Mouse (Mus musculus): ENCODE measurements around the gene Sec14l3. TPM values are rescaled to one million over a fixed set of nuclear protein-coding genes. Genes with fewer than 3 reads are reported as not detected.
"Not testable (repeated sequence)": the region's sequence is repeated elsewhere in the genome, so short reads cannot be mapped to it uniquely, and the experiment has no call there.

Sec14l3 gene
- polyA plus RNA-seq, 3 experiments from 2014 or later = not detected

DNA sequence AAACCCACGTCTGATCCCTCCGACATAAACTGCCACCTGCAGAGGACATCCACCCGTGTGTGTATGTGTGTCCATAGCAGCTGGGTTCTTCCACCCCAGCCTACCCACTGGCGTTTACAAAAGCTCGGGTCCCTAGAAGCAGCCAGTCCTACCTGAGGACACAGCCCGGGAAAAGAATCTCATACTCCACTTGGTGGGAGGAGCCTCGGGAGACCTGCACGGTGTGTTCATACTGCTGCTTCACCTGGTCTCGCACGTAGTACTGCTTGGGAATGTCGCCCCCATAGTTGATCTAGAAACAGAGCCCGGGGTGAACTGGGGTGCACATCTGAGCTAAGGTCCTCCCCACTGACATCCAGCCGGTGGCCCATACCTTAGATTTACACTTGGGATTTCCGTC lies 38.9 kb downstream of the Sec14l3 start:
- ATAC-seq = no peak

DNA sequence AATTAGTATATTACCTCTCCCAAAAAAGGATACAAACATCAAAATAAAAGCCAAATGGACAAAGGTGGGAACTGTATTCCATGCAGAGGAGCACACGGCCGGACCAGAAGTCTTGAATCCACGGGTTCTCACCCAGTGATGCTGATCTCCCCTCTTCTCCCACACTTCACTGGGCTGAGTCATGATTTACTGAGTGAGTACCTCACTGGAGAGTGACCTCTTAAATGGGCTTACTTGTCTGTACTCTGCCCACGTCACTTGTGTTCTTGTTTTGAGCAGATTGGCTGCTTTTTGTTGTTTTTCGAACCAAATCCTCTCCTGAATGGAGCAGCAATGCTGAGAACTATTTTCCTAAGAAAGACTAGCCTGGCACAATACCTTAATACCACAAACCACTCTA lies 40.3 kb downstream of the Sec14l3 start:
- no peak for ATAC-seq

DNA sequence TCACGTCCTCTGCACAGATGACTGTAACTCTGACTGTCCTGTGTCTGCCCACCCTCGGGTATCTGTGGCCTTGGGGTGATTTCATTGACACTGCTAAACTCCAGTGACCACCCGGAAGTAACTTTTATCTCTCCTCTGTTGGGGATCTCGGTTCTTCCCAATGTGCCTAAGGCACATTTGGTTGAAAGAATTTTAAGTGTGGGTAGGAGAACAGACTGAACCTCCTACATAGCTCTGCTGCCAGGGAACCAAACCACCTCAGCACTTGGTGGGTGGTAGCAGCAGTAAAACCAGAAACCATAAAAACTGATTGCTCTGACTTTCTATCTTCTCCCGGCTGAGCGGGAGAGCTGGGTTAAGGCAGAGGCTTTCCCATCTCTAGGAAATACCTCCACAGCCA lies 40.8 kb downstream of the Sec14l3 start:
- no peak for ATAC-seq

DNA sequence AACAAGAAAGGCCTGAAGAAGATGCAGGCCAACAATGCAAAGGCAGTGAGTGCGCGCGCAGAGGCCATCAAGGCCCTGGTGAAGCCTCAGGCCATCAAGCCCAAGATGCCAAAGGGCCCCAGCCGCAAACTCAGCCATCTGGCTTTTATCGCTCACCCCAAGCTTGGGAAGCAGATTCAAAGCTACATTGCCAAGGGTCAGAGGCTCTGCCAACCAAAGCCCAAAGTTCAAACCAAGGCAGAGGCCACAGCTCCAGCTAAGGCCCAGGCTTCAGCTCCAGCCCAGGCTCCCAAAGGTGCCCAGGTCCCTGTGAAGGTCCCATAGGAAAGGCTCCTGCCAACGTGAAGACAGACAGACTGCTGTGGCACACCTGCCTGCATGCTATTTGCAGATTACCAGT lies 43.3 kb downstream of the Sec14l3 start:
- not testable (repeated sequence) for ATAC-seq

DNA sequence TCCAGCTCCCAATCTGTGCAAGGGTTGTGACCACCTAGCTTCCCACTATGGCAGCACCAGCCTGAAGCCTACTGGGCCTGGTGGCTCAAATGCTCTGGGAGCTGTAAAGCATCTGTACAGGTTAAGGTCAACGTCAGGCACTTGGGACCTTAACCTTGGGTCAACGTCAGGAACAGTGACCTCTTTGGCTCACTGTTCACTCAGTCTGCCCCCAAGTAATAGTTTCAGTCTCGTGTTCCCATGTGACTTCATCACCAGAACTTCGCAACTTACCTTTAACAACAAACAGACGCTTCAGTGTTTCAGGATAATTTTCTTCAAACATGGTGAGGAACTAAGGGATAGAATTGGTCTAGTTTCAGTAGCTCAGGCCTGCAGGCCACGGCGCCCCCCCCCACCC lies 44.0 kb downstream of the Sec14l3 start:
- ATAC-seq = no peak

DNA sequence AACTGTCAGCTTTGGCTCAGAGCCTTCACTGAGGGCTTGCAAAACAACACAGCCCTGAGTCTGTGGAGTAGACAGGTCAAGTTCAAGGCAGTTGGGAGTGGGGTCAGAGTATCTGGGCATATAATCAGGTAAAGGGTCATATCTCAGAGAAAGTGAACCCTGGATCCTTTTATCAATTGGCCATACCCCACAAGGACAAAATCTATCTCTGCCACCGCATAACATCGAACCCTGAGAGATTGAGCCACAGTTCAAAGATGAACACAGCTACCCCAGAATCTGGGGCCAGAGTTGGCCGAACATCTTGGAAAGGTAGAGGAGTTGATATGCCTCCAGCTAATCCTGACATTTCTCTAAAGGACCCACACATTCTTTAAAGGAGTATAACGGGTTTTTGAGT lies 47.4 kb downstream of the Sec14l3 start:
- ATAC-seq = no peak

DNA sequence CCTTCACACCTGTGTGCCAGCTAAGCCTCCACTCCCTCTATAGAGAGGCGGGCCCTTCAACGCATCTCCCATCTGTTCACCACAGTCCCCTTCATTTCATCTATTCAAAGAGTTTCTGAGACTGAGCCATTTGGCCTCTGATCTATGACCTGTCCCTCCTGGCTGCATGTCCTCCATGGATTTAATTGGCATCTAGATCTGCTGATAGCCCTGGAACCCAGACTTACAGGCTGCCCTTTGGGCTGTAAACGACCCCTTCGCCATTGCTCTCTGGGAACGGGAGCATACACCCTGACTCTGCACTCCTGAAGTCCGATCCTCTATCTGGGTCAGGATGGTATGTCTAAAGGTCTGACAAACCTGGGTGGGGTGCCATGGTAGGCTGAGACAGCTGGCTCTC lies 48.2 kb downstream of the Sec14l3 start:
- ATAC-seq = no peak

DNA sequence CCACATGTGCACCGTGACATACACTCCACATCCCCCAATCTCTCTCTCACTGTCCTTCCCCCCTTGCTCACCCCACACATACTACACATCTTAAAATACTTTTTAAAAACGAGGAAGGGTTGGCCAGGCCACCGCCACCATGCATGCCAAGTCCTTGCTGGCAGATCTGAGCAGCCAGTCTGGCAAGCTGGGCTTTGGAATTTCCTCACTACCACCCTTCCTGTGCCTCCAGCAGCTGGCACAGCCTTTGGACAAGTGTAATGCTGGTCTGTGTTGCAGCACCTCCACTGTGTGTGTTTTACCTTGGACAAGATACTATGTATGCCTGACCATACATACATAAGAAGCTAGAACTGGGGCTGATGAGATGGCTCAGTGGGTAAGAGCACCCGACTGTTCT lies 48.9 kb downstream of the Sec14l3 start:
- no peak for ATAC-seq

DNA sequence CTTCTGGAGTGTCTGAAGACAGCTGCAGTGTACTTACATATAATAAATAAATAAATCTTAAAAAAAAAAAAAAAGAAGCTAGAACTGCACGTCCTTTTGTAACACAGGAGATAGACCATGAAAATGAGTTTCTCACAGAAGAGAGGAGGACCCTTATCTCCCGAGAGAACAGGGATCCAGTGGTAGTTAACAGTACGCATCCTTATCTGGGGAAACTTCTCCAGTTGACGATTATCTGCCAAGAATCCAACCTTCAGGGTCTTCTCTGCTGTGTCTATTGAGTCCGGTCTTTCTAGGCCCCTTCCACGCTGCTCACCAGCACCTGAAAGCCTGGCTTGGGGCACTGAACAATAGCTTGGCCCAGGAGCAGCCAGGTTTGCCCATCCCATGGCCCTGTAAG lies 49.3 kb downstream of the Sec14l3 start:
- no peak for ATAC-seq

DNA sequence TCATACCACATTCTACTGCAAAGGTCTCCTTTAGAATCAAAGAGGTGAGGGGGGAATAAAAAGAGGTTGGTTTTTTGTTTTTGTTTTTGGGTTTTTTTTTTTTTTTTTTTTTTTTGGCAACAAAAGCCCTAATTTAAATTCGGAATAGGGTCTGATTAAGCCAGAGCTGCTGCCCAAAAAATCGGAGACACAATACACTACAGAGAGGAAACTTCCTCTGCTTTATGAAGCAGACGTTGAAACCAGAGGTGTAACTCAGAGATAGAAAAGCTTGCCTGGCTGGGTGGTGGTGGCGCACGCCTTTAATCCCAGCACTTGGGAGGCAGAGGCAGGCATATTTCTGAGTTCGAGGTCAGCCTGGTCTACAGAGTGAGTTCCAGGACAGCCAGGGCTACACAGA lies 49.9 kb downstream of the Sec14l3 start:
- not testable (repeated sequence) for ATAC-seq

DNA sequence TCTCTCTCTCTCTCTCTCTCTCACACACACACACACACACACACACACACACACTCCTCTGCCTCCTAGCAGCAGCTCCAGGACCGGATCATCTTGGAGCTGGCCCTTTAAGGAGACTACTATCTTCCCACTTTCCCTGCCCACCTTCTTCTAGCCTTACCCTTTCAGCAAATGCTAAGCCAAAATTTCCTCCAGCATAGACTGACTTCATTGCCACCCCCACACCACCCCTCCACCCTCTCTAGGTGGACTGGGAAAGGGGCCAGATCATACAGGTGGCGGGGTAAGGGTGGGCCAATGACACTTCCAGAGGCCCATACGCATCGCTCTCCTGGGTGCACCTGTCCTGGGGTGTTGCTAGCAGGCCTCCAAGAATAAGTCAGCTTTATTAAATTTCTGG lies 50.8 kb downstream of the Sec14l3 start:
- ATAC-seq = no peak

DNA sequence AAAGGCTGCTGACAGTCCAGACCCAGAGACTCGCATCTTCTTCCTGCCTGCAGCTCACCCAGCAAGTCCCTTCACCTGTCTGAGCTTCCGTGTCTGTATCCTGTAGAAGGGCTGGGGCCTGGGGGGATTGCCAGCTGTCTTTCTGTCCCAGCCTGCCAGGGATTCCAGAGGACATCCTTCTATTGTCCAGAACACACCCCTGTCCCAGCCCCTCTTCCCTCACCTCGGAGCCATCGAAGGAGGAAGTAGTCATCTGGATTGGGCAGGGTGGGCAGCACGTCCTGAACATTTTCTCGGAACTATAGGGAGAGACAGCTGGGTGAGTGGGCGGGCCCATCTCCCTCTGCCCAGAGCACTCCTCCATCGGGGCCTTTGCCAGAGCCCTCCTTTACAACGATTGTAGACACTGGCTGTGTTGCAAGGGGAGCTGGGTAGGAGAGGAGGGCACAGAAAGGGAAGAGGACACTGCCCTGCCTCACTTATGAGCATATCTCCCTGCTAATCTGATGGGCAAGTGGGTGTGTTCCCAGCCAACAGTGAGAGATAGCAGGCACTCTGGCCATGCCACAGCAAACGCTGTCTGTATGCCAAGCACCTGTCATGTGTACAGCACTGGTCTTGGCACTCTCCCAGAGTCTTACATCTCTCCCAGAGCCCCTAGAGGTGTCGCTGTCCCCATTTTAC lies 52.0 kb downstream of the Sec14l3 start:
- no peak for ATAC-seq

DNA sequence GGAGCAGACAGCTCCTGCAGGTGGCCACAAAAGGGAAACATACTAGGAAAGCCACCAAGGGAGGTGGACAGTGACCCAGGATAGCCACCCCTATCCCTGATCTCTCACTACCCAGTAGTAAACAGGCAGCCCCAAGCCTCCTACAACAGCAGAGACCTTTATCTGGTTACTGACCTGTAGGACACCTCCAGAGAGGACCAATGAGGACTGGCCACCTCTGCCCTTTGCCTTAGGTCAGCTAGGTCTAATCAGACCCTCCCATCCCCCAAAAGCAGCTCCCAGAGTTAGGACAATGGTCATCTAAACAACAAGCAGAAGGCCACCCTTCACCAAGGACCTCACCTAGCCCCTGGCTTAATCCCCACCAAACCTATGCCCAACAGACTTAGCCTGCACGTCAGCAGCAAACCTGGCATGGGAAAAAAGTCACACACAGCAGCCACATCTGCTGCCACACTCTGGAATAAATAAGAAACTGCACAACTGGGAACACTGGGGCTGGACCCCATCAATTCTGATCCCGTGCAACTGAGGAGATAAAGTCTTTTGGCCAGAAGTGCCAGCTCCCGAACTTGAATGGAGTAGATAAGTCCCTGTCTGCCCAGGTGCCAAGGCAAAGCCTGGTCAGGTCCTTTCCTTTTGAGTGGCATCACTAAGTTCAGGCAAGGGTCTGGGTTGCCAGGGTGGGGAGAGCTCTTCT lies 52.9 kb downstream of the Sec14l3 start:
- no peak for ATAC-seq

DNA sequence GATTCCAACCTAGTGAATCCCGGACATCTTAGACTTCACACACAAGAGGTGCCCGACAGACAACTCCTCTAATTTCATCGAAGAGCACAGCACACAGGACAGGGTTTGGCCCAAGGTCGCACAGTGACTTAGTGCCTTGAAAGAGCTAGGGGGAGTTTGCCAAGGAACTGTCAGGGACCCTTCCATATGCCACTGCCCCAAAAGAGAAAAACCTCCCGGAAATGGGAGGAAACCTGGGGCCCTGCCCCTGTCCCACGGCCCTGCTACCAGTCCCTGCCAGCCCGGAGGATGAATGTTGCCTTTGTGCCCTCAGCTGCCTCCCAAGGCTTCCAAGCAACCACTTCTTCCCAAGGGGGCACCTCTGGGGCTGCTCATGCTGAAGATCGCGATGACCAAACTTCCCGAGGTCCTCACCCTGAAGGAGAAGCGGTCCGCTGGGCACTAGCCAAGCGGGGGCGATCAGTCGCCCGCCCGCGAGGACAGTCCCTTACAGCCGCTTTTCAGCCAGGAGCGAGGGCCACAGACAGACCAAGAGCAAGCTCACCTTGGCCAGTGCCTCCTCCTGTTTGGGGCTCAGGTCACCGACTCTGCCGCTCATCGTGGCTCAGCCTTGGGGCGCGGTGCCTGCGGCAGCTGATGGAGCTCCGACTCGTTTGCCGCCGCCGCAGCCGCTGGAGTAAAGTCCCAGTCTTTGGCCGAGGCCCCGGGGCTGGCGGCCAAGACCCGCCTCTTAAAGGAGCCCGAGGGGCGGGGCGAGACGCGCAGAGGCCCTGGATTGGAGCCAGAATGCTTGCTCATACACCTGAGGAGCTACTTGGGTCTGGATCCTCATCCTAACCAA lies 53.7 kb downstream of the Sec14l3 start:
- peak; percentile 40 for ATAC-seq

DNA sequence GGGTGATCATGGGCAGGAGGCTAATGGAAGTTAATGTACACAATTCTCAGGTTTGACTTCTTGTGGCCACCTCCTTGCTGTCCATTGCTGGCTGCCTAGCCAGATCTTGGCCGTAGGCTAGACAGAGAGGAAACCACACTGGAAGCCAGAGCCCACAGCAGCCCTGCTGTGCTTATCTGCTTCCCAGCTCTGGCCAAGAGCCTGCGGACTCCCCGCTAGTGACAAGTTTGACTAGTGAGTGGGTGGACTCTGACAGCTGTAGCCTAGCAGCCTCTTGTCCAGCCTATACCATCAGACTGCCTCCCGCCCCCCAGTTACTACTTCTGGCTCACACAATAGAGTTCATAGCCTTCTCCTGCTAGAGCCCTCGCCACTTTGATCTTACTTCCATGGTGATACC lies 55.0 kb downstream of the Sec14l3 start:
- no peak for ATAC-seq

DNA sequence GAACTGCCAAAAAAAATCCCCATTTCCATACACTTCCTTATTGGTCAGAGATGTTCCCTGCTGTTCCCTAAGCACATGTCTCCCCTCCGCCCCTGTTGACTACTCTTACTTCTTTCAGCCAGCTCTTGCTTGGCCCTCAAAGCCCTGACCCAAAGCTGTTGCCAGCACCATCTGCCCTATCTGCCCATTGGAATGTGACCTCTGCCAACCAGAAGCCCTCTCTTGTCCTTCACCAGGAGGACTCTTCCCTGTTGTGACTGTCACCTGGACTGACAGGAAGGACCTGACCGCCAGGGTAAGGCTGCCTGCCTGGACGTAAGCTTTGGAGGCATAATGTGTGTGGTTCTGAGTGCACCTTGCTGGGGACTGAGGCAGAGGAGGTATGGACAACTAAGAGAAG lies 57.0 kb downstream of the Sec14l3 start:
- ATAC-seq = no peak

DNA sequence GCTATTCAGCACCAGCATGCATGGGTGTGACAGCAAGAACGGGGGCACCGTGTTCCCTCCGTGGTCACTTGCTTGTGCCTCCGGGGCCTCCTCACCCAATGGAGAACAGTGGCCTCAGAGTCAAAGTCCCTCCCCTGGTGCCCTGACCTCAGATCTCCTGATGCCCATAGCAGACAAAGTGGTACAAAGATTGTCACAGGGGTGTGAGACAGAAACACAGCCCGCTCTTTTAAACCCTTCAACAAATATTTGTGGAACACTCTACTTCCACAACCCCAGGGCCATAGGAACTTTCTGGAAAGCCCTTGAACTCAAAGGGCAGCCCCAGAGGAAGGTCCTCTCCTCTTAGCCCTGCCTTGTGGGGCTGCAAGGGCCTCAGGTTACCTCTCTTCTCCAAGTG lies 57.6 kb downstream of the Sec14l3 start:
- ATAC-seq = no peak

DNA sequence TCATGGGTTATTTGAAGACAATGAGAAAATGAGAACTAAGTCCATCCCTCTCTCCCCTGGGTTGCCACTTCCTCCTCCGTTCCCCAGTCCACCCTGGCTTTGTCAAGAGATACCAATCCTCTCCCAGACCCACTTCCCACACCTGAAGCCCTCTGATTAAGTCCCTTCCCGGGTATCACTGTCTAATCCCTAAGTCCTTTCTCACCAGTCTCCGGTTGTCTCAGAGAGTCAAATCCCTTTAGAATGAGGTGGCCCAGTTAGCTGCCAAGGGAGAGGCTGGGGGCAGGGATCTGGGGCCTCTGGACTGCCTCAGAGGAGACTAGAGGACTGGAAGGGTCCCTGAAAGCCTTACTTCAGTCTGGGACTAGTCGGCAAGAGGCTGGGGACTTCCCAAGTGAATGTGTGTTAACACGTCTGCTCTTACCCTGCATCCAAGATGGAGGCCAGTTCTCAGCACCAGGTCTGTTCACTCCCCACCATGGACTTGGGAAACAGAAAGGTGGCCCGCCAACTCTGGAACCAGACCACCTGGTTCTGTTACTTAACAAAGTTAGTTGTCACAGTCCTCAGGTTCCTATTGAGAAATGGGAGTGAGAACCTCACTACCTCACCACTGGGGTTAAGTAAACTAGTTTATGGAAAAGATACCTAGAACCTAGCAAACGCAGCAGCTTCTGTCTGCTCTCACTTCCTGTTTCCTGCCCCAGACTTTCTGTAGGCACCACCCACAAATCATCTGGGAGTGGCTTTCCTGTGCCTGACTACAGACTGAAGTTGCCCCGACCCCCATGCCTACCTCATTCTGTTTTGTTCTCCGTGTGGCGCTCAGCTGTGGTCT lies 58.3 kb downstream of the Sec14l3 start, which contains the start of gene Sec14l2:
TSS of gene Sec14l2 (minus strand) at position 674 of the 838 bp plus-strand sequence.
- ATAC-seq = peak; percentile 88

DNA sequence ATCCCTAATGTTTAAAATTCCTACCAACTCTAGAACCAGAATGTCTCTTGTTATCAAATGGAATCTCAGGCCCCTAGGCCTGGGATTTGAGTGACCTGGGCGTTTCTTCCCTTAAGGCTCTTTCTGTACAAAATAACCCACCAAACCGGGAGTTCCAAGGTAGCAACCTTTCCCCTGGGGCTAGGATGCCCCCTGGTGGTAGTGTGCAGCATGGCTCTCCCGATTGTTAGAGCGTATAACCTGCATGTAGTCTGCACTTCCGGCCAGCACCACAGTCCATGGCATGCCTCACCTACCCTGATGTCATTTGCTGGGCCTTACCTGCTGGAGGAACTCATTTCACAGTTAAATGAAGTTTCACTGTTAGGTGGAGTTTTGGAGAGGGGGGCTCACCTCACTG lies 59.3 kb downstream of the Sec14l3 start:
- ATAC-seq = no peak

DNA sequence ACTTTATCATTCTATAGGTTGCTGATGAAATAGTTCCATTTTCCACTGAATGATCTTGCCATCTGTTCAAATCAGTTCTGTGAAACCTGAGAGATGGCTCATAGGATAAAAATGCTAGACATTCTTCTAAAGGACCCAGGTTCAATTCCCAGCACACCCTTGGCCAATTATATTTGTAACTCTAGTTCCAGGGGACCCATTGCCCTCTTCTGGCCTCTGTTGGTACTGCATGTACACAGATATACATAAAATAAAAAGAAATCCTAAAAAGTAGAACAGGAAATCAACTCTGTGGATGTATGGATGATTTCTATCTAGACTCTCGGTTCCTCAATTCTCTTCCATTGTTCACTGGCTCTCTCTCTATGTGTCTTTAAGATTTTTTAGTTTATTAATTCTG lies 62.4 kb downstream of the Sec14l3 start:
- no peak for ATAC-seq

Measured in inflammation-experienced regulatory T-cells, adult 6 months (primary cell).